Mouse (Mus musculus) liver, embryonic 13.5 days (tissue): ENCODE results near the gene Msmb. TPM values are rescaled to one million over a fixed set of nuclear protein-coding genes. Genes with fewer than 3 reads are reported as not detected.
"Not testable (repeated sequence)": the region's sequence is repeated elsewhere in the genome, so short reads cannot be mapped to it uniquely, and the experiment has no call there.

ENCODE experiments used
- ATAC-seq: fragments of 200-750 bp; cut with Nextera tagmentation; 2 replicates; pipeline ENCODE4 v1.8.0; 2017; ENCODE audit warnings: low read depth, mild to moderate bottlenecking, moderate number of reproducible peaks, moderate library complexity
- DNase-seq: peaks from one replicate; pipeline ENCODE4 v3.0.0; 2022
- H3K27ac ChIP-seq: fragments of 300-500 bp; sonication (generic); 2 replicates; pipeline ENCODE4 v1.5.1; 2015; ENCODE audit warnings: moderate library complexity, mild to moderate bottlenecking, inconsistent platforms
- H3K27me3 ChIP-seq: fragments of 300-500 bp; sonication (generic); 2 replicates; pipeline ENCODE4 v1.6.1; 2015; ENCODE audit warnings: mild to moderate bottlenecking, inconsistent platforms
- H3K36me3 ChIP-seq: fragments of 300-500 bp; sonication (generic); 2 replicates; pipeline ENCODE4 v1.6.1; 2015; ENCODE audit warnings: mild to moderate bottlenecking, inconsistent platforms
- H3K4me1 ChIP-seq: fragments of 300-500 bp; sonication (generic); replicated peaks from 2 replicates; pipeline ENCODE4 v1.6.1; 2015; ENCODE audit warnings: inconsistent platforms
- H3K4me2 ChIP-seq: fragments of 300-500 bp; sonication (generic); 2 replicates; pipeline ENCODE4 v1.6.1; 2015; ENCODE audit warnings: inconsistent platforms, mild to moderate bottlenecking, moderate library complexity
- H3K4me3 ChIP-seq: fragments of 300-500 bp; sonication (generic); replicated peaks from 2 replicates; pipeline ENCODE4 v1.5.1; 2015; ENCODE audit warnings: mild to moderate bottlenecking, inconsistent platforms
- H3K9ac ChIP-seq: fragments of 300-500 bp; sonication (generic); 2 replicates; pipeline ENCODE4 v1.6.1; 2015; ENCODE audit warnings: mild to moderate bottlenecking, inconsistent platforms
- H3K9me3 ChIP-seq: fragments of 300-500 bp; sonication (generic); replicated peaks from 2 replicates; pipeline ENCODE4 v1.6.1; 2016; ENCODE audit warnings: inconsistent platforms
- WGBS: fragments of 180-500 bp; shearing (Covaris S2); methylation state at CpG from one replicate; pipeline ENCODE4 v1.1.7; 2015; ENCODE audit not compliant: insufficient replicate concordance; 5-methylcytosine and 5-hydroxymethylcytosine counted together
- polyA plus RNA-seq: library from polyadenylated mRNA; unstranded; fragments of >200 nt; fragmentation: Nextera tagmentation; extraction: Ambion mirVana; gene quantifications from 2 replicates; pipeline ENCODE4 v1.2.1, GENCODE M21; 2015

Msmb gene
- polyA plus RNA-seq, 1 experiment from 2014 or later, result 0.33 TPM

DNA sequence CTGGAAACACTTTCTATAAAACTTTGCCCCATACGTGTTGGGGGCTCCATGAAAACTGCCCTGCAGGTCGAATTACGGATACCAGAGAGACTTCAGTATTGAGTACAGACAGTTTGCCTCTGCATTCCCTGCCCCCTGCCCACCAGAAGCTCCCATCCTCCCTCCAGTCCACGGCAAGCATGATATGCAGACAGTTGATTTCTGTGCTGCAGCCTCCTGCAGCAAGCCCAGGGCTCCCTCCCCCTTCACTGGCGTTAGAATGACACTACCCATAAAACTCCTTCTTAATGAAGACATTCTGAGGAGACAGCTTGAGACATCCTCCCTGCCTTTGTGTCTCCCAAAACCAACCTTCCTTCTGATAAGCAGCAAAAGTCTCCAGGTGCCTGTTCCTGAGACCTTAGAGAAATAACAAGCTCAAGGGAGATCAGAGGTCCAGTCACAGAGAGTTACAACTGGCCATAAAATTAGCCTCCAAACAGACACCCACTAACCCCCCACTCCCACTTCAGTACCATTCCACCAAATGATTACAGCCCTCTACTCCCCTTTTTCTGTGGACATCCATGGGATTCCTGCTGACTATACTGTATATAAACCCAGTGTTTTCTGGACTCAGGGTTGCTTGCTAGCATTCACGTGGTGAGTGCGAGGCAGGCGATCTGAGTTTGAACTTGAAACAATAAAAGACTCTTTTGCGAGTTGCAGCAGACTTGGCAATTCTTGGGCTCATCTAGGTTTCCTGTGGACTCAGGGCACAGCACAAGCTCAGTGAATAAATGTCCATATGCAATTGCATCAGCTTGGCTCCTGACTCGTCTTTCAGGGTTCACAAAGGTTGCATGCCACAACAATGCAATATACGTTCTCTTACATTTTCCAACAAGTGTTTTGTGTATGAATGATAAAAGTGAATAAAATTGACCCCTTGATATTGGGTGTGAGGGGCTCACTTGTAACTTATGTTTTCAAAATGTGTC, 20.6 kb upstream of the Msmb start:
- no peak overlapping the region for H3K9ac ChIP-seq
- H3K36me3 ChIP-seq, result no peaks in the 10 kb centered on the region
- no peaks in the 10 kb centered on the region for H3K9me3 ChIP-seq
- ATAC-seq (no peak), DNase-seq (no peak)
- no peak overlapping the region for H3K4me2 ChIP-seq
- 61% methylated on average over 11 of the region's 11 CpGs for WGBS
- no peak overlapping the region for H3K4me3 ChIP-seq
- H3K4me1 ChIP-seq, result no peaks in the 10 kb centered on the region
- no peak overlapping the region for H3K27ac ChIP-seq
- H3K27me3 ChIP-seq, result peaks cover 6% of the 10 kb centered on the region; the same call in 1 of the 2 replicates

DNA sequence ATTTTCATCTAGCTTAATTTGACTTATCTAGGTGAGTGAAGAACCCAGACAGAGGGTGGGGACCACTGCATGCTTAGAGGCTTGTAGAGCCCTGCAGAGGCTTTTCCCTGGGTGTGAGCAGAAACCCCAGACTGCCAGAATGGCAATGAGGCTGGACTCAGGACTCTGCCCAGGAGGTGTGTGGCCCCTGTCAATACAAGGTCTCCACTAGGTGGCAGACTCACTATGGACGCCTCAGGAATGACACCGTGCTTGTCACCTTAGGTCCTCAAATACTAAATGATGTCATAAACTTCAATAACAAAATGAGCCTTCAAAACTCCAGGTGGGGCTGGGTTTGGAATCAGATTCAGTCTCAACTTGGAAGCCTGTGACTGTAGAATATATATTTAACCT, 19.9 kb upstream of the Msmb start:
- Histone ChIP-seq H3K36me3 (no peaks in the 10 kb centered on the region), H3K9ac (no peak overlapping the region), H3K27ac (no peak overlapping the region), H3K4me1 (no peaks in the 10 kb centered on the region), H3K9me3 (no peaks in the 10 kb centered on the region), H3K4me2 (no peak overlapping the region), H3K27me3 (peaks cover 11% of the 10 kb centered on the region), H3K4me3 (no peak overlapping the region)
- peak; percentile 80 for ATAC-seq
- peak; percentile 57 for DNase-seq
- 17% methylated on average over 2 of the region's 2 CpGs for WGBS

DNA sequence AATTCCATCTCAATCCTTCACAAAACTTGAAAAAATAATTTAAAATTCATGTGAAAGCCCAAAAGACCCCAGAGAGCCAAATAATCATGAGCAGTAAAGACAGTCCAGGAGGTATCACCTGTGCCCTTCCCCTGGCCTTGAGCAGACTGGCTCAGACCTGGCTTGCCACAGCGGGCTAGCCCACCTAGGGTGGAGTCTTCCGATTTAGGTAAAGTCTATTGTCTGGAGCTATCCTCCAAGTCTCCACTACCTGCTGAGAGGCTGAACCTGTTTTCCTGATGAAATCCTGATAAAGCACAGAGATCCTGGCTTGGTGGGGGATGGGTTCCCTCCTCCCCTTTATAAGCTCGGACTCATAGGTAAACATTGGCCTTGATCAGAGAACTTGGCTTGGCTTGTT, 17.6 kb upstream of the Msmb start:
- Histone ChIP-seq H3K4me3 (no peak overlapping the region), H3K9me3 (no peaks in the 10 kb centered on the region)
- WGBS, result 70% methylated on average over 3 of the region's 3 CpGs

DNA sequence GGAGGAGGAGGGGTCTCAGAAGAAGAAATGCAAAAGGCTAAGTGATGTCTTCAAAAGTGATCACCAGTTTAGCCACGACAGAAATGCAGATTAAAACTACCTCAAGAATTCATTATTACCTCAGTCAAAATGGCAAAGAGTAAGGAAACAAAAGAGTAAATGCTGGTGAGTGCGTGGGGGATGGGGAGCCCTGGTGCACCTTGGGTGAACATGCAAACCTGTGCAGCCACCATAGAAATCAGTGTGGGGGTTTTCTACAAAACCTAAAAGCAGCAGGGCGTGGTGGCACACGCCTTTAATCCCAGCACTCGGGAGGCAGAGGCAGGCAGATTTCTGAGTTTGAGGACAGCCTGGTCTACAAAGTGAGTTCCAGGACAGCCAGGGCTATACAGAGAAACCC, 16.6 kb upstream of the Msmb start:
- not testable (repeated sequence) for H3K36me3 ChIP-seq, H3K4me1 ChIP-seq, ATAC-seq, DNase-seq, H3K4me3 ChIP-seq, H3K9ac ChIP-seq, H3K4me2 ChIP-seq, H3K27ac ChIP-seq, H3K9me3 ChIP-seq
- WGBS, result 66% methylated on average over 5 of the region's 5 CpGs
- H3K27me3 ChIP-seq, result peaks cover 17% of the 10 kb centered on the region

More for the DNA sequence above, 17.6 kb upstream of the Msmb start:
- H3K4me2 ChIP-seq, result no peak overlapping the region
- no peaks in the 10 kb centered on the region for H3K36me3 ChIP-seq
- DNase-seq, result no peak
- peaks cover 3% of the 10 kb centered on the region for H3K4me1 ChIP-seq
- ATAC-seq, result no peak
- H3K9ac ChIP-seq, result no peak overlapping the region
- H3K27ac ChIP-seq, result no peak overlapping the region
- H3K27me3 ChIP-seq, result peaks cover 17% of the 10 kb centered on the region

DNA sequence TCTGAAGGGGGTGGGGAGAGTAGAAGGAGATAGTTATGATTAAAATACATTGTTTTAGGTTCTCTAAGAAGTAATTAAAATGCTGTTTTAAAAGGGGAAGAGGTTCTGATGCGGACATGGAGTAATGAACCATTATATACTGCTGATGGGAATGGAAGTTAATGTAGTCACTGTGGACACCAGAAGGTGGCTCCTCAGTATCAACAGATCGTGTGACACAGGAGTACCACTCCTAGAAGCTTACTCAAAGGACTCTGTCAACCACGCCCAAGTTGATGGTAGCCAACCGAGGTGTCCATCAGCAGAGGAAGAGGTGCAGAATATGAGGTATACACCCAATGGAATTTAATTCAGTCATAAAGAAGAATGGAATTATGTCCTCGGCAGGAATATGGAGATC, 13.4 kb upstream of the Msmb start:
- DNase-seq, result no peak
- no peak for ATAC-seq
- no peaks in the 10 kb centered on the region for H3K9me3 ChIP-seq
- H3K9ac ChIP-seq, result no peak overlapping the region
- H3K4me2 ChIP-seq, result no peak overlapping the region
- H3K4me1 ChIP-seq, result peaks cover 35% of the 10 kb centered on the region
- H3K4me3 ChIP-seq, result no peak overlapping the region
- 49% methylated on average over 5 of the region's 5 CpGs for WGBS
- H3K36me3 ChIP-seq, result no peaks in the 10 kb centered on the region
- no peak overlapping the region for H3K27ac ChIP-seq
- peaks cover 17% of the 10 kb centered on the region for H3K27me3 ChIP-seq

DNA sequence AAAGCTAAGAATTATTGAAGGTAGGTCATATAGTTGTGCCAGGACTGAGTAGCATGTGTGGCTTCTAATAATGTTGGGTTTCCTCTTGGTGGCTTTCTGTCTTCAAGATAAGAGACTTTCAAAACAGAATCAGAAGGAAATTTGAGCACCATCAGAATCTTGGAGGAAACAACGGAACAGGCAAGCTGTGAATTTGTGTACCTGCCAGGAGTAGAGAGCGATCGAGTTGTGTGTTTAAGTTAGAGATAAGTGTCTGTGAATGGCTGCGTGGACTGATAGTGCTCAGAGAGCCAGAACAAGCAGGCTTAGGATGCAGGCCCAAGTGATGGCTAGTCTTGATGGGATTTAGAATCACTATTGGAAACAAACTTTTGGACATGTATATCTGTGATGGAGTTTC, 10.0 kb upstream of the Msmb start:
- Histone ChIP-seq H3K27ac (peak overlapping the region; percentile 71), H3K9me3 (no peaks in the 10 kb centered on the region), H3K4me3 (no peak overlapping the region; the same call in 1 of the 2 replicates), H3K36me3 (no peaks in the 10 kb centered on the region), H3K27me3 (peaks cover 6% of the 10 kb centered on the region; the same call in 1 of the 2 replicates), H3K4me1 (peaks cover 68% of the 10 kb centered on the region), H3K9ac (0 out of 2 replicates have a peak overlapping the region, but pooled peaks have one; percentile 33), H3K4me2 (peak overlapping the region; percentile 29)
- DNase-seq (peak; percentile 62), ATAC-seq (peak; percentile 85)
- WGBS, result 4% methylated on average over 4 of the region's 4 CpGs

DNA sequence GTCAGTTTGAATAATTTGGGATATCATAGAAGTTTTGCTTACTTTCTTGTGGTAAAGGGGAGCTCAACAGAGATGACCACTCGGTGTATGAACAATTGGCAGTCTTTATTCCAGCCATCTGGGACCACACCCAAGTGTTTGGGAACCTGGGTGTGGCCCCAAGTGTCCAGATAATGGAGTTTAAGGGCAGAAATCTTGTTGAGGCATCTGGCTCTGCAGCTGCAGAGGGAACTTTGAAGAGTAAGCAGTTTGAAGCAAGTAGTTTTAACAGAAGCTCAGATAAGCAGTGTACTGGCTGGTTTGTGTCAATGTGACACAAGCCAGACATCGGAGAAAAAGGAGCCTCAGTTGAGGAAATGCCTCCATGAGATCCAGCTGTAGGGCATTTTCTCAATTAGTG, 7.5 kb upstream of the Msmb start:
- peak overlapping the region; percentile 78 for H3K27ac ChIP-seq
- H3K4me1 ChIP-seq, result peaks cover 67% of the 10 kb centered on the region
- H3K36me3 ChIP-seq, result no peaks in the 10 kb centered on the region
- H3K4me2 ChIP-seq, result peak overlapping the region; percentile 53
- WGBS, result 7% methylated on average over 2 of the region's 2 CpGs
- DNase-seq (peak; percentile 47), ATAC-seq (peak; percentile 72)
- H3K9ac ChIP-seq, result peak overlapping the region; percentile 61
- no peaks in the 10 kb centered on the region for H3K9me3 ChIP-seq
- no peaks in the 10 kb centered on the region for H3K27me3 ChIP-seq
- H3K4me3 ChIP-seq, result 0 out of 2 replicates have a peak overlapping the region, but pooled peaks have one; percentile 10

DNA sequence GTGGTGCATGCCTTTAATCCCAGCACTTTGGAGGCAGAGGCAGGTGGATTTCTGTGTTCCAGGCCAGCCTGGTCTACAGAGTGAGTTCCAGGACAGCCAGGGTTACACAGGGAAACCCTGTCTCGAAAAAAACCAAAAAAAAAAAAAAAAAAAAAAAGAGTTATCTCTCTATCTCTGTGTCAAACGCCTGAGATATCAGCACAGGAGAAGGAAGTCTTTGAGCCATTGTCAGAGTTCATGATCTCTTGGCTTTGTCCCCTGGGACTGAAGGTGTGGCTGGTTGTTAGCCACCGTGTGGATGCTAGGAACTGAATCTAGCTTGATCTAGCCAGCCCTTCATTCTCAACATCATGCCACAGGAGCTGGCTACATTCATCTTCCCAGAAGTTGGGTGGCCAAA, 5.4 kb upstream of the Msmb start:
- peaks cover 67% of the 10 kb centered on the region for H3K4me1 ChIP-seq
- not testable (repeated sequence) for H3K4me2 ChIP-seq, H3K36me3 ChIP-seq, H3K27ac ChIP-seq, H3K27me3 ChIP-seq, H3K9ac ChIP-seq, H3K4me3 ChIP-seq, DNase-seq, ATAC-seq, H3K9me3 ChIP-seq
- WGBS, result 20% methylated on average over 3 of the region's 3 CpGs

DNA sequence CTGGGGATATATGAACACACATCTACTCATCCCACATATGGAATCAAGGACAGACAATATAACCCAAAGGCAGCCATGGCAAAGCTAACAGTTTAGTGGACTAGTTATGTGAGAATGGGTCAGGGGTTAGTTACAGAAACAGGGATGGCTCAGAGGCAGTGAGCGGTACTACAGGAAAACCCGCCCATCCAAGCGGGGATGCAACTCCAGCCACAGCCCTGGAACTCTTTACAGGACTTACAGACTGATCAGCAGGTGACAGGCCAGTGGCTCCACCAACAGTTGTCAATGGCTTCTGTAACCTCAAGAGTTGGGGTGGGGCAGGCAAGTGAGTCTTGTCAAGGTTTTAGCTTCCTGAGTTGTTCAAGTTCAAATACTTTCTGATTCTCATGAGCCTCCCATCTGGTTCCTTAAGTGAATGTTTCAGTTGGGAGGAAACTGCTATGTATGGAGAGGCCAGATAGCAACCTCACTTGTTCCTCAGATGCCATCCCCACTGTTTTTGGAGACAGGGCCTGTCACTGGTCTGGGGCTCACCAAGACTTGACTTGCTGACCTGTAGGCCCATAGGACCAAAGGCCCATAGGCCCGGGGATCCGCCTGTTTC, 1.4 kb upstream of the Msmb start:
- WGBS, result 39% methylated on average over 5 of the region's 5 CpGs
- no peak for DNase-seq
- Histone ChIP-seq H3K9me3 (no peaks in the 10 kb centered on the region), H3K27me3 (no peaks in the 10 kb centered on the region), H3K36me3 (no peaks in the 10 kb centered on the region), H3K4me3 (no peak overlapping the region), H3K4me2 (no peak overlapping the region), H3K9ac (no peak overlapping the region), H3K4me1 (peaks cover 46% of the 10 kb centered on the region), H3K27ac (peak overlapping the region; percentile 24; the same call in 1 of the 2 replicates)
- ATAC-seq, result no peak

DNA sequence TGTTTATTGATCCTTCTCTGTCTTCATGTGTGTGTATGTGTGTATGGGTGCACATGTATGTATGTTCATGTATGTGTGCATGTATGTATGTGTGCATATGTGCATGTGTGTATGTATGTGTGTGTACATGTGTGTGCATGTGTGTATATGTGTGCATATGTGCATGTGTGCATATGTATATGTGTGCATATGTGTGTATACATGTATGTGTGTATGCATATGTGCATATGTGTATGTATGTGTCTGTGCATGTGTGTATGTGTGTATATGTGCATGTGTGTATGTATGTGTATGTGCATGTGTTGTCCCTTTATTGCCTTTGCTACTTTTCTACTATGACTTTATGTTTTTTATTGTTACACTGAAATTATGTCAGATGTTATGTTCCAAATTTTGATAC, 2.9 kb downstream of the Msmb start:
- Histone ChIP-seq H3K4me3 (no peak overlapping the region), H3K4me2 (peak overlapping the region; percentile 28; the same call in 1 of the 2 replicates), H3K9ac (no peak overlapping the region), H3K27me3 (no peaks in the 10 kb centered on the region), H3K27ac (no peak overlapping the region), H3K36me3 (no peaks in the 10 kb centered on the region), H3K4me1 (peaks cover 51% of the 10 kb centered on the region), H3K9me3 (peaks cover 6% of the 10 kb centered on the region)
- ATAC-seq (no peak), DNase-seq (no peak)

DNA sequence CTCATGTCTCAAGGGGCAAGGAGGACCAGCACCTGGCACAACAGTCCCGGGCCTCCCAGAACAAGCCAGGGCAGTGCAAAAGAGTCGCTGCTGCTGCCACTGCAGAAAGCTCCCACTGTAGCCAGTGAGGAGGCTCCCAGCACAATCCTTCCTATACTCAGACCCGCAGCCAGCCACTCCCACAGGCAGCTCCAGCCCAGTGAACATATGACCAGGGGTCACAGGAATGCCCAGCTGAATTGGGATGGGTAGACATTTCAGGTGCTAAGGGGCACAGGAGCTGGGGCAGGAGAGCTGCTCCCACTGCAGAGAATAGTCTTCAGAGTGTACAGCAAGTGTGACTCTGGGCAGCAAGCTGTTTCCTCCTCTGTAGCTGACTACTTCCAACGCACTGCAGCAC, 3.6 kb downstream of the Msmb start:
- Histone ChIP-seq H3K4me1 (peaks cover 48% of the 10 kb centered on the region), H3K4me2 (peak overlapping the region; percentile 77), H3K9me3 (peaks cover 6% of the 10 kb centered on the region), H3K9ac (peak overlapping the region; percentile 78), H3K36me3 (no peaks in the 10 kb centered on the region), H3K27ac (peak overlapping the region; percentile 93), H3K27me3 (no peaks in the 10 kb centered on the region), H3K4me3 (peak overlapping the region; percentile 54)
- DNase-seq, result peak; percentile 37
- peak; percentile 47 for ATAC-seq
- 48% methylated on average over 4 of the region's 4 CpGs for WGBS
